Mouse (Mus musculus): ENCODE measurements around the gene Slc5a10.
"Not testable (repeated sequence)": the region's sequence is repeated elsewhere in the genome, so short reads cannot be mapped to it uniquely, and the experiment has no call there.

Gene Slc5a10

DNA sequence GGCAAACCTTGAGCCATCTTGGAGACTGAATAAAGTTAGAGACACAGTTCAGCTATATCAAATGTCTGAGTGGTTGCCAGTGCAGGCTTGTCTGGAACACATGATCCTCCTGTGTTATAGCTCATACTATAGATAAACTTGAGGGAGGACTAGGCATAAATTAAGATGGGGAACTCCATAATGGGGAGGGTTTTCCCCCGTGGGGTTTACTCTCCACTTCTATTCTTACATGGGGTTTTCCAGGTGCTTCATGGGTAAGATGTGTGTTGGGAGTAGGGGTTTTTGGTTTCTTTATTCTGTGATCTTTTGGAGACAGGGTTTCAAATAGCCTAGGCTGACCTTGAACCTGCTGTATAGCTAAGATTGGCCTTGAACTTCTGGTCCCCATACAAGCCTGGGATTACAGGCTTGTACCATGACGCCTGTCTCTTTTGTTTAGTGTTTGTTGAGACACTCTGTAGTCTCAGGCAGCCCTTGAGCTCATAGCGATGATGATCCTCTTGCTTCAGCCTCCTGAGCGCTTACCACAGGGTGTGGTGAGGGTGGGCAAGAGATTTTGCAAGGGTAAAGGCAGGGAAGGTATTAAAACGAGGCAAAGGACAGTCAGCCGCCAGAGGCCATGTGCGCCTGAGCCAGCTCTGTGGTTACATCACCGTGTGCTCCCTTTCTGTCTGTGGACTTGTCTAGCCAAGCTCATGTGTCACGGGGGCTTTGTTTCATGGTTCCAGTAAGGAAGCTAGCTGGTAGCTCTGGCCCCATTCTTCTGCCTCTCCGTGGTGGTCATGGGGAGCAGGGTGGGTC, 73.3 kb downstream of the Slc5a10 start:
- no peak for DNase-seq

DNA sequence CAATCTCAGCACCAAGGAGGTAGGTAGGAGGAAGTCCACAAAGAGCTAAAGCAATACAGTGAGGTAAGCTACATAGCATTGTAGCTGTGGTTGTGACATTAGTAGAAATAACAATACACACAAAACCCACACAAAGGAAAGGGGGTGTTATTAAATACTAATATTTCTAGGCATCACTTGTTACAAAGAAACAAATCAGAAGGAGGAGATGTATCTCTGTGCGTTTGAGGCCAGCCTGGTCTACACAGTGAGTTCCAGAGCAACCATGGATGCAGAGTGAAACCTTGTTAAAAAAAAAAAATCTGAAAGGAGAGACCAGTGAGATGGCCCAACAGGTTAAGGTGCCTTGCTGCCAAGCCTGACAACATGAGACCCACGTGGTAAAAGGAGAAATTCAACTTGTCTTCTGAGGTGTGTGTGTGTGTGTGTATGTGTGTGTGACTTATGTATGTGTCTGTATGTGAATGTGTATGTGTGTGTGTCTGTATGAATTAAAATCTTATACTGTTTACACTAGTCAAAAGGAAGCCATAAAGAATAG, 74.1 kb downstream of the Slc5a10 start:
- DNase-seq: no peak

DNA sequence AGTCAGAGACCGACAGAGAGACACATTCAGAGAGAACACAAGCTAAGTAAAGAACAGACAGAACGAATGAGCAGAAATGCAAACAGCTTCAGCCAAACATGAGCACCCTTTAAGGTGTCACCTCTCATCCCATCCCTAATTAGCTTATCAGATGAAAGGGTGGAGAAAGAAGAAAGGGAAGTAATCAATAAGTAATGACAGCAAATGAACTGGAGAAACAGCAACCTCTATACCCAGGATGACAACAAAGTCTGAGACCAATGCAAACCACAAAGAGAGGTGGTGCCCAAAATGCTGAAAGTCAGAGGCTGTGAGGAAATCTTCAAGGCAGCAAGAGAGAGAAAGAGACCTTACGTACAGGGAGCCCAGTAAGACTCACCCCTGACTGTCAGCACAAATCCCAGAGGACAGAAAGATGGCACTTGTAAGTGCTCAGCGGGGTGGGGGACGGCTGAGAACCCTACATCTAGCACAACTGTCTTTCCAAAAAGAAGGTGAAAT, 75.2 kb downstream of the Slc5a10 start:
- no peak for DNase-seq

DNA sequence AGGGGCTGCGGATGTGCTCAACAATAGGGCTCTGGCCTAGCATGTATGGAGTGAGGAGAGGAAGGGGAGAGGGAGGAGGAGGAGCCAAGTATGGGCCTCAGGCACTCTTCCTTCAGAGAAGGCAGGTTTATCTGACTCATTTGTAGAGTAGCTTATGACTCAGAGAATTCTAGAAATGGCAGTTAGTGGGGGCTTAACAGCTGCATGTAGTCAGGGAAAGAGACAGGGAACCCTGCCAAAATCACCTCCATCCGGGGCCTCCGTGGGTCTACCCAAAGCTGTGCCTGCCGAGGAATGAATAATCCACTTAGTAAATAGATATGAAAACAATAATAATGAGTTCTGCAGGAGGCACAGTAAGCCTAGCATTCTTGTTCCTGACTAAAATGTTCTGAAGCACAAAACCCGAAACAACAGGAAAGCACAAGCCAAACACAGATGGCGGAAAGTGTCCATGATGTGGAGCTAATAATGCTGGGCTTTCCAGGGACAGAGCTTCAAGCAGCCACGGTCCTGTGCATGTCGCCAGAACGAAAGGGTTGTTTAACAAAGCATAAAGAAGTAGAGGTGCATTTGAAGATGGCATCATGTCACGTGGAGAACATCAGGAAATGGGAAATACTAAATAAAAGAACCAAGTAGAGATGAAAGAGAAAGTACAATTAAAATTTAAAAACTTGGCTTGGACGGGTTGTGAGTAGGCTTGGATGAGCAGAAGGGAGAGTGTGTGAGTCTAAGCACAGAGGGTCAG, 75.9 kb downstream of the Slc5a10 start:
- DNase-seq: peak; percentile 38 to 41

DNA sequence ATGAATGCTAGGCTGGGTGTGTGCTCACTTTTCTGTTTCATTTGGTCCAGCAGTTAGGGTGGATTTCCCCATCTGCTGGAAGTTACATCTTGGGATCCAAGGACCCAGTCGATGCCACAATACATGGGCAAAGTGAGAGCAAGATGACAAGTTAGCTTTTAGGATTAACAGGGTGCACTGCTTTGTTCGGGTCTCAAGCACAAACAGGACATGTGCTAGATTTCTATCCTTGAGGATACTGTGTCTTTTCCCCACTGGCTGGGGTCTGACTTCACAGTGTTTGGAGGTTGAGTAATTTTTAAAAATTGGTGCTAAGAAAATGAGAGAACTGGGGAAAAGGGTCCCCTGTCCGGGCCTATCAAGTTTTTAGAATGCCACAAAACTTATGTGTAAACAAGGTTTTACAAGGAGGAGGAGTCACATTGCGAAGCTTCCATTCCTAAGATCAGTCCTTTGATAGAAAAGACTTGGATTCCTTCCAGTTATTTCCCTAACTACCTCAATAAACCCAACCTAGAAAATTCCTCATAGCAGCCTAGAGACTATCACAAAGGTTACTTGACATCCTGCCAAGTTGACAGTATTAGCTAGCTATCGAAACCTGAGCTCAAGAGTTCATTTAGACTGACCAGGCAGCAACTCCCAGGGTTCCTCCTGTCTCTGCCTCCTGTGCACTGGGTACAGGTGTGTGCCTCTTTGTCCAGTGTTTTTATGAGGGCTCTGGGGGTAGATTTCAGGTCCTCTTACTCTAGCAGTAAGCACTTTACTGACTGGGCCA, 77.3 kb downstream of the Slc5a10 start:
- DNase-seq: no peak

DNA sequence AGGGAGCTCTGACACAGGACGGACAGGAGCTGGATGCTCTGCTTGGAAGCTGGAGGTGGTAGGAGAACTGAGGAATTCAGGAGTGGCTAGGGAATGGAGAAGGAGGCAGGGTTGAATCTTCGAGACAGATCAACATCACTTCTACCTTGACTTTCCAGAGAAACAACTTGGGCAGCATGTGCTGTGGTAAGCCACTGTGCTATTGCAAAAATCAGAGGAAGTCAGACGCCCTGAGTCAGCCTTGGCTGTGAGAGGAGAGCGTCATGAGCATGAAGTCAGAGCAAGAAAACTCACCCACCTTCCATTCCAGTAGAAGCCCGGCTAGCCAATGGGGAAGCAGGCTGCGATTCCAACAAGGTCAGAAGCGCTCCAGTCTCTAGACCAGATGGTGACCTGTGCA, 78.5 kb downstream of the Slc5a10 start:
- DNase-seq: no peak

DNA sequence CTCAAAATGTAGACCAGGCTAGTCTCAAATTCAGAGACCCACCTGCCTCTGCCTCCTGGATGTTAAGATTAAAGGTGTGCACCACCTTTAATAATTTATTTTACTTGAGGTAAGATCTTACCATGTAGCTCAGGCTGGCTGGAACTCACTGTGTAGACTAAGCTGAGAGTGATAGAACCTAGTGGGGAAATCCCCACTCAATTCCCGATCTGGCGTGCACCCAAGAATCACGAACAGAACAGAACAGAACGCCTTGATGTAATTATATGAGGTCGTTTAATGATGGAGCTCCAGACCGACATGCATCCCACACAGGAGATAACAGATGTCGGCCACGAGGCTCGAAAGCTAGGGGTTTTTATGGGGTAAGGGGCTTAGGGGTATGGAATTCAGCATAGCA, 80.0 kb downstream of the Slc5a10 start:
- not testable (repeated sequence) for DNase-seq

DNA sequence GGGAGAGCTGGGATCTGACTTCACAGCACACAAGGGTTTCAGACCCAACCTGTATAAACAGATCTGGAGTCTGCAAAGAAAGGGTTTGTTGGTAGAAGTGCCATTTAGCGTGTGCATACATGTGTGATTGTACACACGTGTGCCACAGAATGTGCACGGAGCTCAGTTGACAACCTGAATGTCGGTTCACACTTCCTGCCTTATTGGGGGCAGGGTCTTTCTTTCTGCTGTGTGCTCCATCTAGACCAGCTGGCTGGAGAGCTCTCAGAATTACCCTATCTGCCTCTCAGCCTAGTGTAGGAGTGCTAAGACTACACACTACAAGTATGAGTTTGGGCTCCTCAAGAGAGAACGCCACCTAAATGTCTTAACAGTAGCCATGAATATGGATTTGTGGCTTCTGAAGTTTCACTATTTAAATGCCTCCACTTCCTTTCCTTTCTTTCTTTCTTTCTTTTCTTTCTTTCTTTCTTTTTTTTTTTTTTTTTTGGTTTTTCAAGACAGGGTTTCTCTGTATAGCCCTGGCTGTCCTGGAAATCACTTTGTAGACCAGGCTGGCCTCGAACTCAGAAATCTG, 80.9 kb downstream of the Slc5a10 start:
- no peak for DNase-seq

DNA sequence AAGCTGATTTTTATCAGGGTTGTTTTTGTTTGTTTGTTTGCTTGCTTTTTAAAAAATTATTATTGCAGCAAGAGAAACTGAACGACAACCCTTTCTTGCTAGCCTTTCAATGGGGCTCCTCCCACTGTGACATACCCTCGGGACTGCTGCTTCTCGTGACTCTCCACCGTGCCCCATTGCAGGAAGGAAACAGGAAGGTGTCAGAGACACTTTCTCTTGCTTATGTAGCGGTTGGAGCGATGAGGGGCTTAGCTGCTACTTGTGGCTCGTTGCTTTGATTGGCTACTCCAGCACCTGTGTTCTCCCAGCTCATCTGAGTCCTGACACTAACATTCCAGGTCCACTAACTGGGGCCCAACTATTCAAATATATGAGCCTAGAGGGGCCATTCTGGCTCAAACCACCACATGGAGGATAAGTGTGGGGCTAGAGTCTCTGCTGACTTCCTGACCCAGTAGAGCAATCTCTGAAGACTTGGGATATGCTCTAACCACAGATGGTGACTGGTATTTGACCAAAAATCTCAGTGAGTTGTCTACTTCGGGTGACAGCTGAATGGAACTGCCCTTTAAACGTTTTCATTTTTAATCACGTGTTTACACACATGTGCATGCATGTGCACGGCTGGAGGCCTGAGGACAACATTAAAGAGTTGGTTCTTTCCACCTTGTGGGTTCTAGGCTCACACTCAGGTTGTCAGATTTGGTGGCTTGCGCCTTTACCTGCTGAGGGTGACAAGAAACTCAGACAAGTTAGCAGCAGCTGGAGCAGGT, 81.7 kb downstream of the Slc5a10 start:
- no peak for DNase-seq

DNA sequence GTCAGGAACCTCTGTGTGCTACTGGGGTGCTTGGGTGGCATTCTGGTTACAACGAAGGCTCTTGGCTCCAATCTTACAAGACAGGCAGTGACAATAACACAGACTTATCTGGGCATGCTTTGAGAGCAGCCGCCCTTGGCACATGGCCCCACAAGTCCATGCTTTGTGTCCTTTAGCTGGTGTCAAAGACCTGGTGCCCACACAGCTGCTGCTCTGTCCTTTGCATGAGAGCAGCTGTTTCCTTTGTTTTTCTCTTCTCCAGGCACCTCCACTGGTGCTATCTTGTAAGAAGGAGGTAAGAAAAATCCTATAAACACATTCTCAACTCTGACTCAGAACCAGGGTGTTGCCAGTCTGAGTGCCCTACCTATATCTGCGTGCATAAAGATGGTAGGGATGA, 82.8 kb downstream of the Slc5a10 start:
- DNase-seq: no peak

DNA sequence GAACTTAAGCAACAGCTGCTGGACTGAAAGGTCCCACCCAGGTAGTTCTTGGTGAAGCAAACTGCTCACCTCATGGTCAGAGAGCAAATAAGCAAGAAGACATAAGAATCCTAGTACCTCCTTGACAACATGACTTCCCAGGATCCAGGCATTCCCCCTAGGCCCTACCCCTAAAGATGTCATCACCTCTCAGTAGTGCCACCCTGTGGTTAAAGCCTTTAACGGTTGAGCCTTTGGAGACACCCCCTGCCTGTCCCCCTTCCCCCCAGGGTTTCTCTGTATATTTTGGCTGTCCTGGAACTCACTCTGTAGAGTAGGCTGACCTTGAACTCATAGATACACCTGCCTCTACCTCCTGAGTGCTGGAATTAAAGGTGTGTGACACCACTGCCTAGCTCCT, 83.2 kb downstream of the Slc5a10 start:
- DNase-seq: no peak

DNA sequence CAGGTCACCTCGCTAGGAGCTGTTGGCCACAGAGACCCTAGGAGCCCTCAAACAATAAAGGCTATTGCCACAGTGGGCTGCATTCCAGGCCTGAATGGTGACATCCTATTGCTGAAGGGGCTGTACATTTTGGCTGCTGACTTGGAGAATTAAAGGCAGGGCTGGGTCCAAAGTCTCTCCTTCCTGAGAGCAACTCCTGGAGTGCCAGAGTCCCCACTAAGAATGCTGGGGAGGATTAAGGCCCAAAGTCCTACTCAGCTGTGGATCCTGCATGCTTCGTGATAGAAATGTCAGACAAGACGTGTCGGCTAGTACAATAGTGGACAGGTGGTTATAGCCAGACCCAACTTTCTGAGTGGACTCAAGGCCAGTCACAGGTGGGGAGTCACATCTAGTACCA, 84.3 kb downstream of the Slc5a10 start:
- DNase-seq: not testable (repeated sequence)

DNA sequence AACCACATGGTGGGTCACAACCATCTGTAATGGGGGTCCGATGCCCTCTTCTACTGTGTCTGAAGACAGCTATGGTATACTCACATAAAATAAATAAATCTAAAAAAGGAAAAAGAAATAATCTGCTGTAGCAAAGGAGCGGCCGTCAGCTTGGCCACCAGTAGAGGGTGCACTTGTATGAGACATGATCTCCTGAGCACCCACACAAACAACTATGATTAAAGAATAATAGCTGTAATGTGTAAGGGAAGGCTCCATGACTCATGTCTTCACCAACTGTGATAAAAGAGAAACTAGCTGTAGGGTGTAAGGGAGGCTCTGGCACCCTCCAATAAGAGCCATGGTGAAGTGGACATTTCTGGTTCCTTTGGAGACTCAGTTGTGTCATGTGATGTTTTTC, 91.0 kb downstream of the Slc5a10 start:
- DNase-seq: peak; percentile 40 to 55

DNA sequence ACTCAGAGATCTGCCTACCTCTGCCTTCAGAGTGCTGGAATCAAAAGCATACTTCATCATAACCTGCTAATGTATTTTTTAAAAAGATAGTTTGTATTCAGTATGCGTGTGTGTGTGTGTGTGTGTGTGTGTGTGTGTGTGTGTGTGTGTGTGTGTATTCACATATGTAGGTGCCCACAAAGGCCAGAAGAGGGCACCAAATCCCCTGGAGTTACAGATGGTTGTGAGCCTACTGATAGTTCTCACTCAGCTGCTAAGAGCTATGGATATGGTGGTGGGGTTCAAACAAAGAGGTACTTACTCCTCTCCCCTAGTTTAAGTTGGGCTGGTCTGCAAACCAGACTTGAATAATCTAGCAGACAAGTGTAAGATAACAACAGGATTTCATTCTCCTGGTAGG, 94.1 kb downstream of the Slc5a10 start:
- DNase-seq: no peak

DNA sequence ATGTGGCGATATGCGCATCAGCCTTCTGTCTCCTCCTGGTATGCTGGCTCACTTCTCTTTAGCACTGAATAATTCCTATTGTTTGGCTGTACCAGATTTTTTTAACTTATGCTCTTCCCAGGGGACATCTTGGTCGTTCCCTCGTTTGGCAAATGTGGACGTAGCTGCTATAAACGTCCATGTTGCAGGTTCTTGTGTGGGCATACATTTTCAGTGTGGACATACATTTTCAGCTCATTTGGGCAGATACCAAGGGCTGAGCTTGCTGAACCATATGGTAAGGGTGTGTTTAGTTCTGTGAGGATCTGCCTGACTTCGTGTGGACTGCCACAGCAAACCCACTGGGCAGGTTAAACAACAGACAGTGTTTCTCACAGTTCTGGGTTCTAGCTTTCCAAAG, 95.5 kb downstream of the Slc5a10 start:
- DNase-seq: no peak
